In the genomic region with DNA sequence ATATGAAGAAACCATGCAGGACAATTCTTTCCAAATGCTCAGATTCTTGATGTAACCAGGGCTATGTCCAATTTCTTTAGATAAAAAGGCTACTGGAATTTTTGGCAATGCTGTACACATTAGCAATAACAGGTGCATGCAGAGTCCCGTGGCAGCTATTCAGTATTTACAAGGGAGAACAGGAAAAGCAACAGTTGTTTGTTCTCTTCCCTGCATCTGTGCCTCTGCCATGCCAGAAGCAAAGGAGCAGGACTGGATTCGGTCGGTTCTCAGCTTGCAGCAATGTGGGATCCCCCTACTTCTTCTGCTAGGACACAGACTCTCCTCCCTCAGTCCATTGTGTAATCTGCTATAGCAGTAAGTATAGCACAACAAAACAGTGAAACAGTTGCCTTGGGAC, we compare ENCODE assay signal across 17 mouse cellular contexts.
"Had no signal": no experiment of that assay in that cellular context is flagged by ENCODE, and none has a peak within 500 bp of the region (broad histone marks: within the 10 kb centered on the region; RNA-seq: fewer than 3 reads in every experiment).

No protein-coding gene starts in this region.

- H3K9ac ChIP-seq: limb, embryonic 12.5 days; limb, embryonic 15.5 days; liver, embryonic 12.5 days; neural tube, embryonic 13.5 days had no signal

- DNase-seq: kidney, adult 2 months; kidney, postnatal 14 days; kidney, postnatal 4 days; left cerebral cortex, postnatal 4 days; lung, adult 2 months; lung, postnatal 14 days; midbrain, embryonic 14.5 days; right cerebral cortex, postnatal 25 days; spleen, adult 18-20 months; thymus, adult 18-20 months; thymus, postnatal 36 days had no signal

- H3K27ac ChIP-seq: limb, embryonic 12.5 days; limb, embryonic 15.5 days; liver, embryonic 12.5 days; neural tube, embryonic 13.5 days had no signal

- ATAC-seq: intestine, postnatal 0 days; liver, embryonic 12.5 days had no signal

- H3K4me3 ChIP-seq: limb, embryonic 12.5 days; limb, embryonic 15.5 days; liver, embryonic 12.5 days; neural tube, embryonic 13.5 days had no signal

- H3K9me3 ChIP-seq: limb, embryonic 12.5 days; limb, embryonic 15.5 days; liver, embryonic 12.5 days; neural tube, embryonic 13.5 days had no signal

- H3K4me1 ChIP-seq: limb, embryonic 15.5 days had no signal

- H3K27me3 ChIP-seq: limb, embryonic 12.5 days; limb, embryonic 15.5 days; liver, embryonic 12.5 days; neural tube, embryonic 13.5 days had no signal

- H3K4me2 ChIP-seq: limb, embryonic 12.5 days; limb, embryonic 15.5 days; liver, embryonic 12.5 days; midbrain, embryonic 11.5 days; neural tube, embryonic 13.5 days had no signal

- H3K36me3 ChIP-seq: limb, embryonic 12.5 days; limb, embryonic 15.5 days; liver, embryonic 12.5 days; neural tube, embryonic 13.5 days had no signal
